Mouse (Mus musculus) heart, embryonic 16.5 days (tissue): ENCODE results near the gene Itsn1. TPM values are rescaled to one million over a fixed set of nuclear protein-coding genes. Genes with fewer than 3 reads are reported as not detected.

Source experiments
- ATAC-seq: fragments of 200-750 bp; cut with Nextera tagmentation; replicated peaks from 2 replicates; pipeline ENCODE4 v1.8.0; 2017; ENCODE audit warnings: moderate number of reproducible peaks; ENCODE audit not compliant: insufficient read depth, low FRiP score; ENCODE audit errors: extremely low read depth
- H3K27ac ChIP-seq: fragments of 300-500 bp; sonication (generic); 2 replicates; pipeline ENCODE4 v1.5.1; 2014; ENCODE audit warnings: mild to moderate bottlenecking, low read length, control low read depth, moderate library complexity
- H3K27me3 ChIP-seq: fragments of 300-500 bp; sonication (generic); 2 replicates; pipeline ENCODE4 v1.6.1; 2014; ENCODE audit warnings: low read length, mixed read lengths; ENCODE audit not compliant: control insufficient read depth, insufficient read depth
- H3K36me3 ChIP-seq: fragments of 300-500 bp; sonication (generic); 2 replicates; pipeline ENCODE4 v1.6.1; 2014; ENCODE audit not compliant: control insufficient read depth, insufficient read depth
- H3K4me1 ChIP-seq: fragments of 300-500 bp; sonication (generic); 2 replicates; pipeline ENCODE4 v1.6.1; 2014; ENCODE audit warnings: low read length, mixed read lengths; ENCODE audit not compliant: control insufficient read depth, insufficient read depth
- H3K4me2 ChIP-seq: fragments of 300-500 bp; sonication (generic); 2 replicates; pipeline ENCODE4 v1.6.1; 2014; ENCODE audit warnings: low read depth, mild to moderate bottlenecking, control low read depth, low read length
- H3K4me3 ChIP-seq: fragments of 300-500 bp; sonication (generic); 2 replicates; pipeline ENCODE4 v1.5.1; 2014; ENCODE audit warnings: mild to moderate bottlenecking, control low read depth, low read length
- H3K9ac ChIP-seq: fragments of 300-500 bp; sonication (generic); 2 replicates; pipeline ENCODE4 v1.6.1; 2014; ENCODE audit warnings: low read length, control low read depth
- H3K9me3 ChIP-seq: fragments of 300-500 bp; sonication (generic); replicated peaks from 2 replicates; pipeline ENCODE4 v1.6.1; 2016; ENCODE audit warnings: low read length; ENCODE audit not compliant: control insufficient read depth
- WGBS: fragments of 180-500 bp; shearing (Covaris S2); extraction: QIAGEN DNeasy Blood & Tissue Kit; methylation state at CpG from one replicate; pipeline ENCODE4 v1.1.7; 2014; 5-methylcytosine and 5-hydroxymethylcytosine counted together
- polyA plus RNA-seq: library from polyadenylated mRNA; unstranded; fragments of >200 nt; fragmentation: Nextera tagmentation; extraction: Ambion mirVana; gene quantifications from 2 replicates; pipeline ENCODE4 v1.2.1, GENCODE M21; 2015

Itsn1 gene
- polyA plus RNA-seq, 1 experiment from 2014 or later = 14.2 TPM

DNA sequence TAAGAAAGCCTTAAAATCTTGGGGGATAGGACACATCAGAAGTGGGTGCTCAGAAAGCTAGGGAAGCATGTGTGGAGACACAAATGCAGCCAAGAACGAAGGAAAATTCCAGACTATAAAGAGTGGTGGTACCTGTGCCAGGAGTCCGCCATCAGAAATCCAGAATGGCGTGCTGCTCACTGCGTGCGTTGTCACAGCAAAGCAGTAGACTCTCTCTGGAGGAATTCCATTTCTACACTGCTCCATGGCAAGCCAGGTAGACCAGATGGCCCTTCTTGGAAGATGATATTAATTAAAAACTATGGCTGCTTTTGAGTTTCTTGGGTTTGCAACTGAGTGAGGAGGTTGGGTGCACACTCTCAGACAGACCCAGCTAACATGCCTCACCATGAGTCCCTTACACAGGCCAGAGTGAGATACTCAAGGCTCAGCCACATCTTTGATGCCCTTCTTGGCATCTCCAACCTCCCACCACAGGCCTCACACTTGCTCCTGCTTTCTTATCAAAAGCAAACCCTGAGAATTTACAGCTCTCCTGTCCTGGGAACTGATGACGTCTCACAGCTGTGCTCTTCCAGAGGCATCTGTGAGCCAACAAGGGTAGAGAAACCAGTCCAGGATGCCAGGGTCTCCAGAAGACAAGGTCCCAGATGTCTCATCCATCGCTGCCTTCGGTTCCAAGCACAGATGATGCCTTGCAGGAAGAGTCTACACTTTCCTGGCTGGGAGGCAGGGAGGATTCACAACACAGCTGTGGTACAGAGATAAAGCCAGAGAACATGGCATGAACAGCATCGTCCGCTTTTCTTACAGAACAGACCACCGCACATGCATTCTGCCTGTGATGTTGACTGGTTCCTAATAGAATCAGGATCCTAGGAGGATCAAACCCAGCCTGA lies 152.0 kb downstream of the Itsn1 start:
- WGBS = 90% methylated on average over 11 of the region's 11 CpGs
- Histone ChIP-seq H3K9ac (no peak overlapping the region), H3K4me2 (no peak overlapping the region), H3K36me3 (no peaks in the 10 kb centered on the region), H3K27me3 (no peaks in the 10 kb centered on the region), H3K4me3 (no peak overlapping the region), H3K4me1 (peaks cover 10% of the 10 kb centered on the region), H3K9me3 (no peaks in the 10 kb centered on the region), H3K27ac (no peak overlapping the region)
- no peak for ATAC-seq

DNA sequence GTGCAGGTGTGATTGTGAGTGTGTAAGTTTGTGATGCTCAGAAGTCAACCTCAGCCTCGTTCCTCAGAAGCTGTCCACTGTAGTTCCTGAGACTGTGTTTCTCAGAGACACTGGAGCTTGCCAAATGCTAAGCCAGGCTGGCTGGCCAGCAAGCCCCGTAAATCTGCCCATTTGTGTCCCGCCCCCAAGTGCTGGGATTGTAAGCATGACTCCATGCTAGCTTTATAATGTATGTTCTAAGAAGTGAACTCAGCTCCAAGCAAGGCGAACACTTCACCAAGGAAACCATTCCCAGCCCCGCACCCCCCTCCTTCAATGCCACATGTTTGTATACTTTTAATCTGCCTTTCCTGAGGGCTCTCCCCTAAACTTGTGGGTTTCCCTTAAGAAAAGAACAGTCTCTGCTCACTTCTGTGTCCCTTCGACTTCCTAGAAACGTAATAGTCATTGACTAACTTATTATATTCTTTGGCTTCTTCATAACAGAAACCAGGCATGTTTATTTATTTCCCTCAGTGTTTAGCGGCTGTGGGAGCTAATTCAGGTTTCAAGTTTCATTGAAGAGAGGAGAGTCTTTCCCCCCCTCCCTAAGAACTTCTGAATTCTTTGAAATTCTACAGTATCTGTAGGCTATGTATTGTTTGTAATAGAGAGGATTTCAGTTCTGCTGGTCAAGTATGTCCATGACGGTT lies 153.2 kb downstream of the Itsn1 start:
- no peaks in the 10 kb centered on the region for H3K36me3 ChIP-seq
- H3K27me3 ChIP-seq = no peaks in the 10 kb centered on the region
- 69% methylated on average over 9 of the region's 9 CpGs for WGBS
- no peak for ATAC-seq
- H3K9ac ChIP-seq = no peak overlapping the region
- no peak overlapping the region for H3K4me2 ChIP-seq
- peaks cover 5% of the 10 kb centered on the region; the same call in 1 of the 2 replicates for H3K4me1 ChIP-seq
- no peak overlapping the region for H3K4me3 ChIP-seq
- H3K9me3 ChIP-seq = no peaks in the 10 kb centered on the region
- no peak overlapping the region for H3K27ac ChIP-seq

DNA sequence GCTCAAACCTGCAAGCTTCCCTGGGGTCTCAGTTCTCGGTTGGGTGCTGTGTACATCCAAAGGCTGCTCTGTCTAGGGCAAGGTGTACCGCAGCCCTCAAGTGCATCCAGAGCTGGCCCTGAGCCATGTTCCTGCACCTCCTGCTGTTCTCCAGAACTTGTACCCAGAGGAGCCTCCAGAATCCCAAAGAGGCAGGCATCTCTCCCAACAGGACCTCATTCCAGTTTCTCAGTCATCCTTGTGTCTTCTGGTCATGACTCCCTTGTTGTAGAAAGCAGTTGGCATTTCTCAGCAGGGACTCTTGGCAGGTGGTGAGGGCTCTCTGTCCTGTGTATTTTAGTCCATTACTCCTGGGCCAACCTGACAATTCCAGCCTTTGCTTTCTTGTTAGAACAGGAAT lies 154.6 kb downstream of the Itsn1 start:
- 84% methylated on average over 2 of the region's 2 CpGs for WGBS
- H3K36me3 ChIP-seq = no peaks in the 10 kb centered on the region
- ATAC-seq = no peak
- no peak overlapping the region for H3K4me3 ChIP-seq
- no peak overlapping the region for H3K4me2 ChIP-seq
- peaks cover 5% of the 10 kb centered on the region; the same call in 1 of the 2 replicates for H3K4me1 ChIP-seq
- no peaks in the 10 kb centered on the region for H3K27me3 ChIP-seq
- no peaks in the 10 kb centered on the region for H3K9me3 ChIP-seq
- H3K27ac ChIP-seq = no peak overlapping the region
- H3K9ac ChIP-seq = no peak overlapping the region

DNA sequence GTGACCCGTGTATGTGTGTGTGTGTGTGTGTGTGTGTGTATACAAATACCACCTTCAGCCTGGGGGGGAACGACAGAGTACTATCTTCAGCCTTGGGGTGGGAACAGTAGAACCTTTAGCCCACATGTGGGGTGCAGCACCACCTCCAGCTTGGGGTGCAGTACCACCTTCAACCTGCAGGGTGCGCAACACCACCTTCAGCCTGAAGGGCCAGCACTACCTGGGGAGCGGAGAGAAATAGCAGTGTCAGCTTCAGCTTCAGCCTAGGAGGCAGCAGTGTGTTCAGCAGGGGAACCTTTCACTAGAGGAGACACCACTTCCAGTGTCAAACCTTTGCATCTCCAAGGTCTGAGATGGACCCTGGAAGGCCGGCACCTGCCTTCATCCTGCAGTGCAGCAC lies 155.1 kb downstream of the Itsn1 start:
- Histone ChIP-seq H3K4me1 (peaks cover 5% of the 10 kb centered on the region; the same call in 1 of the 2 replicates), H3K4me3 (no peak overlapping the region), H3K9ac (no peak overlapping the region), H3K9me3 (no peaks in the 10 kb centered on the region), H3K27ac (no peak overlapping the region), H3K27me3 (no peaks in the 10 kb centered on the region), H3K4me2 (no peak overlapping the region), H3K36me3 (no peaks in the 10 kb centered on the region)
- ATAC-seq = peak; percentile 30; the same call in 1 of the 2 replicates
- 56% methylated on average over 5 of the region's 5 CpGs for WGBS

DNA sequence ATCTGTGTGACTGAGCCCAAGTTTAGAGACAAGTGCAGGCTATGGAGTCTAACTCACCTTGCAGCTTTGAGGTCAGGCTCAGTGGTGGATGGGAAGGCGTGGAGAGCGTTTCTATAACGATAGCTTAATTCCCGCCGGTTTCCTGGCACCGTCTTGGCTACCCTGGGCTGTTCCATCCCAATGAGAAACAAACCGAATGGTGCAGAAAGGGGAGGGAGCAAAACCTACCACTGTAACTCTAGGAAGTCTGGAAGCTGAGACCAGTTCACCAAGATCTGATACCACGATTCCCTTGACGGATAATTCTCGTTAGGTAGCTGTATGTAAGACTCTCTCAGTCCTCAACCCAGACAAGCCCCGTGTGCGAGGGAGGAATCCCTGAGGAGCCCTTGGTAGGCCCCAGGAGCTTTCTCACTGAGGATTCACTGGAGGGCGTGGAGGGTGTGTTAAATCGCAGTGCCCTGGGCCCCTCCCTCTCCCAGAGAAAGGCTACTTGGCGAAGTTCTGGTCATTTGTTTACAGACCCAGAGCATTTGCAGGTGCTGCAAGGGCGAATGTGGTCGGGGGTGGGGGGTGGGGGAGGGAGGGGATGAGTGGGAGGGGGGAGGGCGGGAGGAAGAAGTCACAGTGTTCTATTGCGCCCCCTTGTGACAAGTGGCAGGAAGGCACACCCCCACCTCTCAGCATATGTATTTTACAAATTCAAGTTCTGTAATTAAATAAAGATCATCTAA lies 156.5 kb downstream of the Itsn1 start:
- peaks cover 10% of the 10 kb centered on the region for H3K4me1 ChIP-seq
- H3K27ac ChIP-seq = no peak overlapping the region
- no peaks in the 10 kb centered on the region for H3K36me3 ChIP-seq
- 11% methylated on average over 18 of the region's 19 CpGs for WGBS
- no peak for ATAC-seq
- no peaks in the 10 kb centered on the region for H3K9me3 ChIP-seq
- peak overlapping the region; percentile 30 for H3K4me3 ChIP-seq
- peak overlapping the region; percentile 53; the same call in 1 of the 2 replicates for H3K9ac ChIP-seq
- peak overlapping the region; percentile 57 for H3K4me2 ChIP-seq
- H3K27me3 ChIP-seq = no peaks in the 10 kb centered on the region

DNA sequence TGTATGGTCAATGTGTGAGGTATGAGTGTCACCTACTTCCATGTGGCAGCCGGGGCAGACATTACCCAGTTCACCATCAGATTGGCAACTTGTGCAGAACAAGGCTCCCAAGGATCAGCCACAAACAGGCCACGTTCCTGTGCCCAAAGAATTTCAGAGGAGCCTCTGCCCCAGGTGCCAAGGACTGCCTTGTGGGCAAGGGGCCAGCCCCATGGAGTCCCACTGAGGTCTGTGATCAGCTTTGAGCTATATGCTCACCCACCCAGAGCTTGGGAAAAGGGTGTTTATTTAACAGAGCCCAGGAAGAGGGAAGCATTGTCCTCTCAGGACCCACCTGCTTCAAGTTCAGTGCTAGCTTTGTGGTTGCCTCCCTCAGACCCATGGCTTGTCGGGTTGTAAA lies 159.3 kb downstream of the Itsn1 start:
- ATAC-seq = no peak
- Histone ChIP-seq H3K36me3 (no peaks in the 10 kb centered on the region), H3K4me2 (no peak overlapping the region), H3K27ac (no peak overlapping the region), H3K4me3 (no peak overlapping the region), H3K9me3 (no peaks in the 10 kb centered on the region), H3K9ac (no peak overlapping the region), H3K4me1 (peaks cover 10% of the 10 kb centered on the region), H3K27me3 (no peaks in the 10 kb centered on the region)
- WGBS = 75% methylated on average over 3 of the region's 3 CpGs

DNA sequence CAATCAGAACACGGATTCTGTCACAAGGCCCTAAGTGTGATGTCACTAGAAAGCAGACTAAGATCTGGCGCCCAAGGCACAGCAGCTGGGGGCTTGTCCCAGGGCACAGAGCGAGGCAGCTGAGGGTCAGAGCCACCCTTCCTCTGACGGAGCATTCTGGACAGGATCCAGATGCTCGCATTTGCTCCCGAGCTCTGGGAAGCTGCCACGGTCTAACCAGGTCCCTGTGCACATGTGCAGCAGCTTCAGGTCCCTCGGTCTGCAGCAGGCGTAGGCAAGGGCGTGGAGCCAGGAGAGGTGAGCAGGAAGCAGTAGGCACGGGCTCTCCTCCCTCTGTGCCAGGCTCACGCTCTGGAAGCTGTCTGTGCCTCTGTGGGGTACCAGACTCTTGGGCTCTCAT lies 160.8 kb downstream of the Itsn1 start:
- Histone ChIP-seq H3K9ac (0 out of 2 replicates have a peak overlapping the region, but pooled peaks have one; percentile 11), H3K4me1 (peaks cover 10% of the 10 kb centered on the region), H3K4me2 (peak overlapping the region; percentile 5; the same call in 1 of the 2 replicates), H3K36me3 (no peaks in the 10 kb centered on the region), H3K4me3 (no peak overlapping the region), H3K9me3 (no peaks in the 10 kb centered on the region), H3K27ac (no peak overlapping the region), H3K27me3 (no peaks in the 10 kb centered on the region)
- ATAC-seq = no peak
- 35% methylated on average over 12 of the region's 12 CpGs for WGBS

DNA sequence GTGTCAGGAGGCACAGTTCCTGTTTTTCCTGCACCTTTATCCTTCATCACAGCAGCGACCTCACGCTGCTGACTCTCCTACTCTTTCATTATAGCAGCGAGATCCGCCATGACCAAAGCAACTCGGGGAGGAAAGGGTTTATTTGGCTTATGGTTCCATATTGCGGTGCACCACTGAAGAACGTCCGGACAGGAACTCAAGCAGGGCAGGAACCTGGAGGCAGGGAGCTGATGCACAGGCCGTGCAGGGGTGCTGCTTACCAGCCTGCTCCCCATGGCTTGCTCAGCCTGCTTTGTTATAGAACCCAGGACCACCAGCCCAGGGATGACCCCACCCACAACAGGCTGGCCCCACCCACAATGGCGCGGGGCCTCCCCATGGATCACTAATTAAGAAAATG lies 162.1 kb downstream of the Itsn1 start:
- 77% methylated on average over 11 of the region's 11 CpGs for WGBS
- no peak for ATAC-seq
- no peak overlapping the region for H3K4me3 ChIP-seq
- H3K4me1 ChIP-seq = peaks cover 5% of the 10 kb centered on the region; the same call in 1 of the 2 replicates
- H3K4me2 ChIP-seq = no peak overlapping the region
- H3K27ac ChIP-seq = no peak overlapping the region
- no peaks in the 10 kb centered on the region for H3K9me3 ChIP-seq
- H3K27me3 ChIP-seq = no peaks in the 10 kb centered on the region
- H3K9ac ChIP-seq = no peak overlapping the region
- H3K36me3 ChIP-seq = no peaks in the 10 kb centered on the region
